Mouse (Mus musculus) olfactory bulb, adult 2 months (tissue): ENCODE data around the gene Syne2.

Source experiments
- CTCF ChIP-seq: fragments of 200-500 bp; IDR thresholded peaks from 2 replicates; pipeline ENCODE4 v1.5.1; 2012; ENCODE audit warnings: low read depth, mild to moderate bottlenecking, low read length, moderate library complexity; ENCODE audit not compliant: insufficient read depth
- POLR2A ChIP-seq: fragments of 200-500 bp; IDR thresholded peaks from 2 replicates; pipeline ENCODE4 v1.6.1; 2012; ENCODE audit warnings: mild to moderate bottlenecking, low read depth, low read length, moderate library complexity; ENCODE audit not compliant: insufficient read depth

DNA sequence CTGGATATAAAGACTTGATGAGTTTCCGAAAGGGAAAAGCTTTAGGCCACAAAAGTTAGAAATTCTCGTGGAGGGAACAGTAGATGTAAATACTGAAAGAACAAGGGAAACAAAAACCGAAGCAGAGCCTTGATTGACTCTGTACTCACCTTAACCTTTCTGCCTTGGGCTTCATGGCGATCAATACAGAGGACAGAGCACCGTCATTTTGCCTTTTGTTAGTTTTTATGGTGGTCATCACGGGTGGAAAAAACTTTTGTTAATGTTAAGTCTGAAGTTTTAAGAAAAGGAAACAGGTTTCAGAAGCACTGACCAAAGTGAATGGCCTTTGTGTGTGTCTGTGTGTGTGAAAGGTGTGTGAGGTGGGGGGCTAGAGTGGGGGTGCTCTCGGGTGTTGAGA is 256.0 kb downstream of the Syne2 start:
- TF ChIP-seq POLR2A: no peak
- no peak for TF ChIP-seq CTCF
